ENCODE assay signal across 8 mouse cellular contexts in the genomic region with DNA sequence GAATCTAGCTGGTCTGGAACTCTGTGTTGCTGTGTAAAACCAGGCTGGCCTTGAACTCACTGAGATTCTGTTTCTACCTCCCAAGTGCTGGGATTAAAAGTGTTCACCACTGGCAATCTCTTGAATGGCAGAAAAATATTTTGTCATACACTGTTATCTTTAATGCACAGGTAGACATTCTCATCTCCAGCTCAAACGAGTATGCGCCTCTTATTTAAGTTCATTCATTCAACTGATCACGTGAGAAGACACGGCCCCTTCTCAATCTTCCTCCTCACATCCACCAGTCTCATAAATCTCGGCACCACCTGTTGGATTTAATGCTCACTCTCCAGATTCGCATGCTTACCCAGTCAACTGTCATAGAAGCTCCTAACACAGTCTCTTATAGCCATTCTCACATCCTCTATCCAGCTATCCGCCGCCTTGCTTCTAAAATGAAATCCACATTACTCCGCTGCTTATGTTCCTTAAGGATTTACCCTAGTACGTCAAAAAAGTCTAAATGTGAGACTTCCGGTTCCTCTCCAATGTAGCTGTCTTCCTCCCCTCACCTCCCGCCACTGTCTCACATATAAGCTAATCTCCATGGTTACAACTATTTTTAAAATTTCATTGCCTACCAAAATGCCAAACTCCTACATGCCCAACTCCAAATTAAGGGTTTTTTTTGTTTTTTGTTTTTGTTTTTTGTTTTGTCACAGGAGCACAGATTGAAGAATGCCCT. TPM values are rescaled to one million over a fixed set of nuclear protein-coding genes. Genes with fewer than 3 reads are reported as not detected.
DNase-seq lines count a peak whose midpoint lies in the region; ATAC-seq and TF ChIP-seq lines count a peak whose summit lies in the region.

No protein-coding gene starts in this region.

- H3K27ac ChIP-seq in bone marrow macrophage, adult 2 months (ENCODE audit: insufficient read depth, low read depth, low read length), result peak overlapping the region; percentile 94; the same call in 1 of the 2 replicates
- no peak overlapping the region for H3K27ac ChIP-seq in forebrain, embryonic 12.5 days
- H3K27ac ChIP-seq in liver, embryonic 12.5 days, result peak overlapping the region; percentile 89; the same call in 1 of the 2 replicates
- no peak overlapping the region; the same call in 1 of the 2 replicates for H3K27ac ChIP-seq in stomach, embryonic 16.5 days (ENCODE audit: low read length)

- intact Hi-C loops in left cerebral cortex, postnatal 4 days (cut with DNase I), result no loop called here

- TF ChIP-seq CTCF in bone marrow macrophage, adult 2 months (IDR thresholded peaks at IDR 0.05; ENCODE audit: low read depth, low read length), result no peak

- H3K4me2 ChIP-seq in forebrain, embryonic 12.5 days, result peak overlapping the region; percentile 67
- peak overlapping the region; percentile 81 for H3K4me2 ChIP-seq in liver, embryonic 12.5 days
- H3K4me2 ChIP-seq in stomach, embryonic 16.5 days (ENCODE audit: low read depth, low read length), result peak overlapping the region; percentile 66

- peak overlapping the region; percentile 83 for H3K9ac ChIP-seq in forebrain, embryonic 12.5 days
- peak overlapping the region; percentile 89 for H3K9ac ChIP-seq in liver, embryonic 12.5 days
- peak overlapping the region; percentile 93 for H3K9ac ChIP-seq in stomach, embryonic 16.5 days (ENCODE audit: low read length)

- no peaks in the 10 kb centered on the region for H3K9me3 ChIP-seq in forebrain, embryonic 12.5 days
- H3K9me3 ChIP-seq in liver, embryonic 12.5 days (replicated peaks), result no peaks in the 10 kb centered on the region
- H3K9me3 ChIP-seq in stomach, embryonic 16.5 days (replicated peaks; ENCODE audit: control insufficient read depth, low read length), result no peaks in the 10 kb centered on the region

- H3K36me3 ChIP-seq in forebrain, embryonic 12.5 days (replicated peaks), result peaks cover 18% of the 10 kb centered on the region
- H3K36me3 ChIP-seq in liver, embryonic 12.5 days, result peaks cover 30% of the 10 kb centered on the region
- peaks cover 7% of the 10 kb centered on the region for H3K36me3 ChIP-seq in stomach, embryonic 16.5 days (ENCODE audit: control insufficient read depth, insufficient read depth, low read length)

- TF ChIP-seq POLR2A in bone marrow macrophage, adult 2 months (IDR thresholded peaks at IDR 0.05; ENCODE audit: borderline replicate concordance, low read depth, low read length), result no peak

- peak overlapping the region; percentile 97 for H3K4me3 ChIP-seq in bone marrow macrophage, adult 2 months (ENCODE audit: insufficient read depth, low read length)
- peak overlapping the region; percentile 96 for H3K4me3 ChIP-seq in forebrain, embryonic 12.5 days (replicated peaks)
- peak overlapping the region; percentile 94 for H3K4me3 ChIP-seq in liver, embryonic 12.5 days
- H3K4me3 ChIP-seq in stomach, embryonic 16.5 days (replicated peaks; ENCODE audit: low read length), result peak overlapping the region; percentile 99

- WGBS in forebrain, embryonic 12.5 days, result 41% methylated on average over 12 of the region's 12 CpGs
- WGBS in liver, embryonic 12.5 days (ENCODE audit: insufficient replicate concordance), result 34% methylated on average over 12 of the region's 12 CpGs
- 23% methylated on average over 12 of the region's 12 CpGs for WGBS in stomach, embryonic 16.5 days

- DNase-seq in left cerebral cortex, adult 11 months (ENCODE audit: low spot score), result peak; percentile 31
- DNase-seq in left cerebral cortex, postnatal 4 days, result no peak
- DNase-seq in c-Kit-positive CD71-positive TER-119-positive erythroid progenitor cells, embryonic 14.5 days (ENCODE audit: low spot score), result no peak
- no peak for DNase-seq in spleen, postnatal 14 days (ENCODE audit: low spot score in 2 of 2)

- no peaks in the 10 kb centered on the region for H3K27me3 ChIP-seq in forebrain, embryonic 12.5 days
- H3K27me3 ChIP-seq in liver, embryonic 12.5 days (replicated peaks), result no peaks in the 10 kb centered on the region
- no peaks in the 10 kb centered on the region for H3K27me3 ChIP-seq in stomach, embryonic 16.5 days (ENCODE audit: control insufficient read depth, insufficient read depth, low read length)

- no peak for ATAC-seq in forebrain, embryonic 12.5 days (ENCODE audit: low FRiP score)
- ATAC-seq in liver, embryonic 12.5 days, result no peak
- ATAC-seq in stomach, embryonic 16.5 days (ENCODE audit: insufficient read depth, low FRiP score), result no peak

- H3K4me1 ChIP-seq in bone marrow macrophage, adult 2 months (ENCODE audit: control insufficient read depth, insufficient read depth, low read length), result peaks cover 12% of the 10 kb centered on the region
- H3K4me1 ChIP-seq in forebrain, embryonic 12.5 days, result peaks cover 9% of the 10 kb centered on the region
- peaks cover 26% of the 10 kb centered on the region for H3K4me1 ChIP-seq in liver, embryonic 12.5 days
- H3K4me1 ChIP-seq in stomach, embryonic 16.5 days (ENCODE audit: control insufficient read depth, insufficient read depth, low read length), result peaks cover 3% of the 10 kb centered on the region; the same call in 1 of the 2 replicates

RNA-seq across cellular contexts. Expression of a gene that starts 1.0 kb away (rescaled TPM):
- 100 to 1,000 TPM; 153 to 159 TPM for total RNA-seq in left cerebral cortex, postnatal 4 days (2021)
- 77.7 and 94.5 TPM in 2 replicates for polyA plus RNA-seq in bone marrow macrophage, adult 2 months (2012; ENCODE audit: insufficient read depth, insufficient read length, missing spikeins)
- 108 and 109 TPM in 2 replicates for polyA plus RNA-seq in forebrain, embryonic 12.5 days (2016; fragmentation: Nextera tagmentation; extraction: Ambion mirVana)
- 48.0 and 52.3 TPM in 2 replicates for polyA plus RNA-seq in liver, embryonic 12.5 days (2016; fragmentation: Nextera tagmentation; extraction: Ambion mirVana)
- 105 and 111 TPM in 2 replicates for polyA plus RNA-seq in stomach, embryonic 16.5 days (2015; fragmentation: Nextera tagmentation; extraction: Ambion mirVana)

RNA-seq across cellular contexts. Expression of a gene that starts 20.7 kb away (rescaled TPM):
- total RNA-seq in left cerebral cortex, postnatal 4 days (2021), result 10 to 100 TPM; 41.4 to 43.2 TPM
- 22.6 and 22.7 TPM in 2 replicates for polyA plus RNA-seq in bone marrow macrophage, adult 2 months (2012; ENCODE audit: insufficient read depth, insufficient read length, missing spikeins)
- polyA plus RNA-seq in forebrain, embryonic 12.5 days (2016; fragmentation: Nextera tagmentation; extraction: Ambion mirVana), result 23.7 and 25.2 TPM in 2 replicates
- 22.1 and 22.9 TPM in 2 replicates for polyA plus RNA-seq in liver, embryonic 12.5 days (2016; fragmentation: Nextera tagmentation; extraction: Ambion mirVana)
- polyA plus RNA-seq in stomach, embryonic 16.5 days (2015; fragmentation: Nextera tagmentation; extraction: Ambion mirVana), result 30.1 and 33.4 TPM in 2 replicates

RNA-seq across cellular contexts. Expression of a gene that starts 37.3 kb away (rescaled TPM):
- total RNA-seq in left cerebral cortex, postnatal 4 days (2021), result 1 to 10 TPM in 1 of 2 experiments, under 1 TPM in 1; 0.84 to 1.3 TPM
- polyA plus RNA-seq in bone marrow macrophage, adult 2 months (2012; ENCODE audit: insufficient read depth, insufficient read length, missing spikeins), result 0.98 and 0.99 TPM in 2 replicates
- 1.4 and 1.5 TPM in 2 replicates for polyA plus RNA-seq in forebrain, embryonic 12.5 days (2016; fragmentation: Nextera tagmentation; extraction: Ambion mirVana)
- 0.23 and 0.41 TPM in 2 replicates for polyA plus RNA-seq in liver, embryonic 12.5 days (2016; fragmentation: Nextera tagmentation; extraction: Ambion mirVana)
- 40.0 and 58.4 TPM in 2 replicates for polyA plus RNA-seq in stomach, embryonic 16.5 days (2015; fragmentation: Nextera tagmentation; extraction: Ambion mirVana)

RNA-seq across cellular contexts. Expression of a gene that starts 40.9 kb away (rescaled TPM):
- 10 to 100 TPM; 13.6 to 14.0 TPM for total RNA-seq in left cerebral cortex, postnatal 4 days (2021)
- 0.90 and 1.5 TPM in 2 replicates for polyA plus RNA-seq in bone marrow macrophage, adult 2 months (2012; ENCODE audit: insufficient read depth, insufficient read length, missing spikeins)
- 8.5 and 9.9 TPM in 2 replicates for polyA plus RNA-seq in forebrain, embryonic 12.5 days (2016; fragmentation: Nextera tagmentation; extraction: Ambion mirVana)
- 0.08 TPM in 2 replicates for polyA plus RNA-seq in liver, embryonic 12.5 days (2016; fragmentation: Nextera tagmentation; extraction: Ambion mirVana)
- 1.7 and 2.0 TPM in 2 replicates for polyA plus RNA-seq in stomach, embryonic 16.5 days (2015; fragmentation: Nextera tagmentation; extraction: Ambion mirVana)

Comparison
In these comparisons a context has a peak if more than half of its experiments do, and no peak if none do; other contexts are left out.
1. H3K27ac ChIP-seq: peak in bone marrow macrophage, adult 2 months (single experiment) and liver, embryonic 12.5 days (single experiment); none in forebrain, embryonic 12.5 days (single experiment) and stomach, embryonic 16.5 days (single experiment).
2. RNA of a gene that starts 37.3 kb away (polyA plus RNA-seq): 40.0 to 58.4 TPM in stomach, embryonic 16.5 days; 1.4 to 1.5 TPM in forebrain, embryonic 12.5 days, 0.98 to 0.99 TPM in bone marrow macrophage, adult 2 months and 0.23 to 0.41 TPM in liver, embryonic 12.5 days; every median in the first group is over 10 times any median in the second.
3. Peak in every context shown above with its lines, with median percentiles within 50 percentile points of each other: H3K4me3 ChIP-seq, H3K4me2 ChIP-seq and H3K9ac ChIP-seq.